Mouse (Mus musculus) B cell, adult 62 days (primary cell): Measurements from ENCODE around the gene Optc. TPM values are rescaled to one million over a fixed set of nuclear protein-coding genes. Genes with fewer than 3 reads are reported as not detected.

Source experiments
- total RNA-seq: library from RNA; stranded (reverse); gene quantifications from 4 replicates; pipeline ENCODE4 v1.2.4, GENCODE M21; 2023

Optc gene
- not detected in 4 replicates for total RNA-seq

GRCm38 (mm10) chr1:133907949-133908658 lies at the start of gene Optc:
Gene Optc, minus strand, starts transcription at chr1:133907999.

GRCm38 (mm10) chr1:133921304-133921751 lies 13.5 kb upstream of the Optc start, which contains the start of gene Prelp:
Gene Prelp, minus strand, starts transcription at chr1:133921414.

Other genes with a start within 250 kb of the Optc start
- gene Zbed6, start 247.1 kb downstream of the Optc start, total RNA-seq = 25.6 to 39.8 TPM (median 33.4 TPM) in 4 replicates
- 46.6 to 56.0 TPM (median 50.8 TPM) in 4 replicates for gene Gm38394, start 246.7 kb downstream of the Optc start, total RNA-seq
- gene Lax1, start 217.9 kb downstream of the Optc start, total RNA-seq = 152 to 161 TPM (median 154 TPM) in 4 replicates
- 0.12 to 1.1 TPM (median 0.62 TPM) in 4 replicates for gene Atp2b4, start 107.0 kb downstream of the Optc start, total RNA-seq
- gene Prelp, start 13.4 kb upstream of the Optc start, total RNA-seq = not detected in 4 replicates
- gene Fmod, start 129.3 kb upstream of the Optc start, total RNA-seq = not detected in 4 replicates
- 291 to 366 TPM (median 339 TPM) in 4 replicates for gene Btg2, start 171.1 kb upstream of the Optc start, total RNA-seq
- gene Chit1, start 203.2 kb upstream of the Optc start, total RNA-seq = not detected in 4 replicates